Mouse (Mus musculus) thymus, adult 2 months (tissue): ENCODE results near the gene Ppfibp1.

ENCODE experiments used
- CTCF ChIP-seq: fragments of 200-500 bp; IDR thresholded peaks from 2 replicates; pipeline ENCODE4 v1.5.1; 2012; ENCODE audit warnings: mild to moderate bottlenecking, control low read depth, low read length, moderate library complexity, borderline replicate concordance; ENCODE audit not compliant: control insufficient read depth, poor library complexity, insufficient read depth; ENCODE audit errors: extremely low read depth
- POLR2A ChIP-seq: fragments of 200-500 bp; IDR thresholded peaks from 2 replicates; pipeline ENCODE4 v1.6.1; 2012; ENCODE audit warnings: mild to moderate bottlenecking, low read length, control low read depth, moderate library complexity; ENCODE audit not compliant: control insufficient read depth, poor library complexity, insufficient read depth; ENCODE audit errors: extremely low read depth

DNA sequence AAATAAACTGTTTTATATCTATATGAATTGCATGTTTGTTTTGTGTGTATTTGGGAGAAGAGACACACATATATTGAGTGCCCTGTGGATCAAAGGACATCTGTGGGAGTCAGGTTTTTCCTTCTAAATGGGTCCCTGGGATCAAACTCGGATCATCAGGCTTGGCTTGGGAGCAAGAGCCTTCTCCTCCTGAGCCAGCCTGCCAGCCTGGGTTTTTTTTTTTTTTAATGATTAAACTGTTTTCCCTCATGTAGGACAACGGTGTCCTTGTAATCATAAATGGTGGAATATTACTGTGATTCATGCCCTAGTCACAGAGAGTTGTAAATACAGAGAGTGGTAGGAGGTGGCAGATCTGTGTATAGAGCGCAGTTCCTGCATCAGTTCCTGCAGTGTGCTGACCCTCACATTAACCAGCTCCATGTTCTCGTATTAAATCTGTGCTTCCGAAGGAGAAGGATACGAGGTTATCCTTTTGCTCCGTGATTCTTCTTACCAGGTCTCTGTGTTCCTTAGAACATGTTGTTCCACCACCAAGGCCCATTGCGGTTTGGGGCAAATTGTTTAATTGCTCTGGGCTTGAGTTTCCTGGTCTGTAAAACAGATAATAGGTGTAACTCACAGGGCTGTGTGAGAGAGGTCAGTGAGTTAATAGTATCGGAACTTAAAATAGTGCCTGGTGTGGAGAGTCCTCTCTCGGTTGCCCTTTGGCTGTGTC is 176.1 kb downstream of the Ppfibp1 start:
- TF ChIP-seq CTCF (no peak), POLR2A (no peak)
